Mouse (Mus musculus): ENCODE results near the gene Pglyrp1. TPM values are rescaled to one million over a fixed set of nuclear protein-coding genes. Genes with fewer than 3 reads are reported as not detected.

Pglyrp1 gene
- polyA plus RNA-seq, 1 experiment = 499 TPM

DNA sequence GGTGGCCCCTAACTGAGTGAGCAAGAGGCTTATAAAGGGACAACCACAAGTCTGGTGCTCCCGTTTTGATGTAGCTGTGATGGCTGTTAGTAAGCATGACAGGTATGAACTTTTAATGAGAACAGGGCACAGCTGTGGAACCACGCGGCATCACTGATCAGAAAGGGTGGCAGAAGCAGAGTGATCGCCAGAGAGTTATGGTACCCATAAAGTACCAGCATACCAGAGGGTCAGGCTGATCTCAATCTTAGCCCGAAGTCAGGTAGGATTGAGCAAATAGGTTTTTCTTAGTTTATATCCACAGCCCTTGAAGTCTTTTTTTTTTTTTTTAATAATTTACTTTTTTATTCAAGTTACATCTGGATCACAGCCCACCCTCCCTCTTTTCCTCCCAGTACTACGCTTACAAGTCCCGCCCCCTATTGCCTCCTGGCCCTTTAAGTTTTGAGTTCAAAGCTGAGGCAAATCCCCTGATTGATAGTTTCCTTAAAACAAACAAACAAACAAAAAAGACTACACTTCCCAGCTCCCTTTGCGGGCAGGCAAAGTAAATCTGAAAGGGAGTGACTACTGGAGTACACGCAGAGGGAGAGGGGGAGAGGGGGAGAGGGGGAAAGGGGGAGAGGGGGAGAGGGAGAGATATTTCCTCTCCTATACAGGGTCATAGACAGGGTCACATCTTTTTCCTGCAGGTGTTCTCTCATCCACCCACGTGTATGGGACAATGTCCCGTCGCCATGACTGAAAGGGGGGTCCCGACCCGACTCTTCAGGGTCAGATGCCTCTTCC, 1.1 kb downstream of the Pglyrp1 start:
- TF ChIP-seq POLR2A (IDR thresholded peaks at IDR 0.05; ENCODE audit: low read depth, low read length) (no peak), CTCF (IDR thresholded peaks at IDR 0.05; ENCODE audit: extremely low read depth, insufficient read length, insufficient replicate concordance, low read depth, low read length) (no peak)
- Histone ChIP-seq H3K36me3 (ENCODE audit: control insufficient read depth, insufficient read depth, low read length) (no peaks in the 10 kb centered on the region), H3K4me1 (ENCODE audit: control insufficient read depth, insufficient read depth, insufficient read length, low read length) (peaks cover 2% of the 10 kb centered on the region; the same call in 1 of the 2 replicates), H3K27ac (ENCODE audit: insufficient read depth, low read depth, low read length) (no peak overlapping the region), H3K4me3 (ENCODE audit: low read depth, low read length) (peak overlapping the region; percentile 47), H3K27me3 (ENCODE audit: control insufficient read depth, insufficient read depth, low read length) (peaks cover 3% of the 10 kb centered on the region; the same call in 1 of the 2 replicates)
- WGBS = 27% methylated on average over 14 of the region's 14 CpGs

GRCm38 (mm10) chr7:18872816-18873215, 1.7 kb downstream of the Pglyrp1 start:
- Histone ChIP-seq H3K36me3 (ENCODE audit: control insufficient read depth, insufficient read depth, low read length) (no peaks in the 10 kb centered on the region), H3K4me3 (ENCODE audit: low read depth, low read length) (peak overlapping the region; percentile 47), H3K27ac (ENCODE audit: insufficient read depth, low read depth, low read length) (no peak overlapping the region), H3K4me1 (ENCODE audit: control insufficient read depth, insufficient read depth, insufficient read length, low read length) (peaks cover 2% of the 10 kb centered on the region; the same call in 1 of the 2 replicates), H3K27me3 (ENCODE audit: control insufficient read depth, insufficient read depth, low read length) (peaks cover 3% of the 10 kb centered on the region; the same call in 1 of the 2 replicates)
- TF ChIP-seq CTCF (IDR thresholded peaks at IDR 0.05; ENCODE audit: extremely low read depth, insufficient read length, insufficient replicate concordance, low read depth, low read length) (no peak), POLR2A (IDR thresholded peaks at IDR 0.05; ENCODE audit: low read depth, low read length) (no peak)
- 5% methylated on average over 7 of the region's 7 CpGs for WGBS

DNA sequence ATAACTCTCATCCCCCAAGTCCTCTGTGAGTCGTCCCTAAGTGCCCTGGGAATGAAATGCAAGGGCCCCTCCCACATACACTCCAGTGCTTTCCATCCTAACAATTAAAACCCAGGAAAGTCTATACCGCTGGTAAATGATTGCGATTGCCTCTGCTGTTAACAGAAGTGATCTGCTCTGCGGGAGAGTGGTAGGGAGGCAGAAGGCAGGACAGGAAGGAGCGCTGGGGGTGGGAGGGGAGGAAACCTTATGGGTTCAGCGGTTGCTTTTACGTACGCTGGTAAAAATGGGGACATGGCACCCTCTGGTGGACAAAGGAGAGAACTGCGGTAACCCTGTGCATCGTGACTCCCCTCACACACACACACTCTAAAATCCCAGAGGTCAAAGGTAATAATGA, 2.1 kb downstream of the Pglyrp1 start:
- under 1% methylated on average over 10 of the region's 10 CpGs for WGBS
- TF ChIP-seq POLR2A (IDR thresholded peaks at IDR 0.05; ENCODE audit: low read depth, low read length) = no peak
- TF ChIP-seq CTCF (IDR thresholded peaks at IDR 0.05; ENCODE audit: extremely low read depth, insufficient read length, insufficient replicate concordance, low read depth, low read length) = peak; percentile 95; the same call in 1 of the 2 replicates
- peak overlapping the region; percentile 46 for H3K4me3 ChIP-seq (ENCODE audit: low read depth, low read length)

DNA sequence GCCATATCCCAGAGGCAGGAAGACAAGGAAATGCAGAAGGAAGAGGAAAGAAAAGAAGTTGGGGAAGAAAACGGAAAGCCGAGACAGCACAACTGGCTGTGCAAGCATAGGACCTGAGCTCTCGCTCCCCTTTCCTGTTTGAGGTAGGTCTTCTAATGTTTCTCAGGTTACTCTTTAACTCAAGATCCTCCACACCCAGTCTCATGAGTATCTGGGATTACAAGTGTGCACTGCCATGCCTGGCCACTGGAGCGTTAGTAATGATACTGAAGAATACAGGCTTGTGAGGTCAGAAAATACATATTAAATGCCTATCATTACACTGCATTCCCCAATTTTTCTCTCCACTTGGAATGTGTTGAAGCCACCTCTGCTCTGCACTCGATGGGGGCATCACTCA, 4.2 kb downstream of the Pglyrp1 start:
- no peak for TF ChIP-seq CTCF (IDR thresholded peaks at IDR 0.05; ENCODE audit: extremely low read depth, insufficient read length, insufficient replicate concordance, low read depth, low read length)
- TF ChIP-seq POLR2A (IDR thresholded peaks at IDR 0.05; ENCODE audit: low read depth, low read length) = no peak
- Histone ChIP-seq H3K4me1 (ENCODE audit: control insufficient read depth, insufficient read depth, insufficient read length, low read length) (peaks cover 3% of the 10 kb centered on the region; the same call in 1 of the 2 replicates), H3K36me3 (ENCODE audit: control insufficient read depth, insufficient read depth, low read length) (no peaks in the 10 kb centered on the region), H3K4me3 (ENCODE audit: low read depth, low read length) (no peak overlapping the region), H3K27ac (ENCODE audit: insufficient read depth, low read depth, low read length) (no peak overlapping the region), H3K27me3 (ENCODE audit: control insufficient read depth, insufficient read depth, low read length) (peaks cover 3% of the 10 kb centered on the region; the same call in 1 of the 2 replicates)
- 39% methylated on average over 5 of the region's 5 CpGs for WGBS

More for the DNA sequence above, 2.1 kb downstream of the Pglyrp1 start:
- peaks cover 3% of the 10 kb centered on the region; the same call in 1 of the 2 replicates for H3K27me3 ChIP-seq (ENCODE audit: control insufficient read depth, insufficient read depth, low read length)
- H3K27ac ChIP-seq (ENCODE audit: insufficient read depth, low read depth, low read length) = no peak overlapping the region
- no peaks in the 10 kb centered on the region for H3K36me3 ChIP-seq (ENCODE audit: control insufficient read depth, insufficient read depth, low read length)
- H3K4me1 ChIP-seq (ENCODE audit: control insufficient read depth, insufficient read depth, insufficient read length, low read length) = peaks cover 2% of the 10 kb centered on the region; the same call in 1 of the 2 replicates

DNA sequence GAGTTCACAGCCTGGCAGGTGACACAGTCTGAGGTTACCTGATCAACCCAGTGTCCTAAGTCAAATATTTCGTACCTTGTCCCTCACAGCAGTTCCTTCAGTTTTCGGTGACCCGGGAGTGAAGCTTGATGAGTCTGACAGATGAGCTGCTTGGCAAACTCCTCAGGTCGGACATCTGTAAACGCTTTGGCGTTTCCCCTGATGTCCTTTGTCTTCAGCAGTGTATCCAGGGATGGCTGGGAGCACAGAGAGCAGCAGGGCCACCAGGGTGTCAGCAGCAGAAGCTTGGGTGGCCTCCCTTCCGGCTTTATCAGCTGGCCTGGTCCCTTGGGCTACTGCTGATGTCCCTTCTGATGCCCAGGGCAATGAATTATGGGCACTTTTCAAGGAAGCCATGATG, 7.6 kb downstream of the Pglyrp1 start:
- H3K4me3 ChIP-seq (ENCODE audit: low read depth, low read length) = no peak overlapping the region
- H3K4me1 ChIP-seq (ENCODE audit: control insufficient read depth, insufficient read depth, insufficient read length, low read length) = peaks cover 11% of the 10 kb centered on the region; the same call in 1 of the 2 replicates
- H3K27me3 ChIP-seq (ENCODE audit: control insufficient read depth, insufficient read depth, low read length) = no peaks in the 10 kb centered on the region
- no peak for TF ChIP-seq POLR2A (IDR thresholded peaks at IDR 0.05; ENCODE audit: low read depth, low read length)
- TF ChIP-seq CTCF (IDR thresholded peaks at IDR 0.05; ENCODE audit: extremely low read depth, insufficient read length, insufficient replicate concordance, low read depth, low read length) = no peak
- 77% methylated on average over 7 of the region's 7 CpGs for WGBS
- H3K27ac ChIP-seq (ENCODE audit: insufficient read depth, low read depth, low read length) = no peak overlapping the region
- no peaks in the 10 kb centered on the region for H3K36me3 ChIP-seq (ENCODE audit: control insufficient read depth, insufficient read depth, low read length)

DNA sequence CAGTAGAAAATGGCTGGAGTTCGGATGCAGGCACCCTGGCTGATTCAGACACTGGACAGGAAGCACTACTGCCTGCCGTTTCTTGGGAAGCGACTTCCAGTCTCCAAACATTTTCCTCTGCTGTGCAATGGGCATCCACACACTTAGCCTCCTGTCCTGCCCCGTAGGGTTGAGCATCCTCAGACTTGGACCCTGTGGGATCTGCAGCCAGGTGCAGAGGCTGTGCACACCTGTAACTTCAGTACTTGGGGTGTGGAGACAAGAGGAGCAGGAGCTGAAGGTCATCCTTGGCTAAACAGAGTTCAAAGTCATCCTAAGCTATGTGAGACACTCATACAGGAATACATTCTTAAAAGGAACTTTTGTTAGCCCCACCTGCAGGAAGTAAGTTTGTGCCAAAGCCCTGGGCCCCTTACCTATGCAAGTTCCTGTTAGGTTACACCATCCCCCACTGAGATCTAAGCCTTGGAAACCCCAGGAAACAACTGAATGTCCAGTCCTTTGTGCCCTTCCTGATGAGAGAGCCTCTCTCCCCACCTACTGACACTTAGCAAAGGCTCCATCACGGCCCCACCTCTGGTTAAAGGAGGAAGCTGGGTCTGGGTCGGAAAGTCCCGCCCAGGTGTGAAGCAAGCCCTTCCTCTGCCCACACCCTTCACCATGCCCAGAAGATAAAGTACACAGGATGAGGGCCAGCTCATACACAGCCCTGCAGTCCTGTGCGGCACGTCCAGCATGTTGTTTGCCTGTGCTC, 13.0 kb downstream of the Pglyrp1 start:
- Histone ChIP-seq H3K4me3 (ENCODE audit: low read depth, low read length) (peak overlapping the region; percentile 57), H3K27me3 (ENCODE audit: control insufficient read depth, insufficient read depth, low read length) (no peaks in the 10 kb centered on the region), H3K27ac (ENCODE audit: insufficient read depth, low read depth, low read length) (peak overlapping the region; percentile 81), H3K4me1 (ENCODE audit: control insufficient read depth, insufficient read depth, insufficient read length, low read length) (peaks cover 25% of the 10 kb centered on the region; the same call in 1 of the 2 replicates), H3K36me3 (ENCODE audit: control insufficient read depth, insufficient read depth, low read length) (0 out of 2 replicates have a peak, but pooled peaks cover 1% of the 10 kb centered on the region)
- WGBS = 14% methylated on average over 9 of the region's 9 CpGs
- TF ChIP-seq POLR2A (IDR thresholded peaks at IDR 0.05; ENCODE audit: low read depth, low read length) = peak; percentile 55; the same call in 1 of the 2 replicates
- TF ChIP-seq CTCF (IDR thresholded peaks at IDR 0.05; ENCODE audit: extremely low read depth, insufficient read length, insufficient replicate concordance, low read depth, low read length) = no peak

Measured in small intestine, adult 2 months (tissue).